ENCODE assay signal across 23 mouse cellular contexts in genomic region chr1:54855970-54856369, GRCm38 (mm10).
"Had no signal": no experiment of that assay in that cellular context is flagged by ENCODE, and none has a peak within 500 bp of the region (broad histone marks: within the 10 kb centered on the region; RNA-seq: fewer than 3 reads in every experiment).

No protein-coding gene starts in this region.

- H3K9me3 ChIP-seq: heart, embryonic 13.5 days; heart, embryonic 15.5 days; hindbrain, embryonic 13.5 days; hindbrain, embryonic 15.5 days; intestine, embryonic 15.5 days; limb, embryonic 10.5 days; limb, embryonic 12.5 days had no signal

- ATAC-seq: hindbrain, postnatal 0 days; intestine, embryonic 15.5 days; intestine, postnatal 0 days had no signal

- H3K36me3 ChIP-seq: heart, embryonic 13.5 days; heart, embryonic 15.5 days; hindbrain, embryonic 13.5 days; hindbrain, embryonic 15.5 days; intestine, embryonic 15.5 days; limb, embryonic 10.5 days; limb, embryonic 12.5 days had no signal

- H3K4me2 ChIP-seq: heart, embryonic 11.5 days; heart, embryonic 13.5 days; heart, embryonic 15.5 days; hindbrain, embryonic 13.5 days; hindbrain, embryonic 15.5 days; intestine, embryonic 15.5 days; limb, embryonic 12.5 days had no signal

- H3K27me3 ChIP-seq: heart, embryonic 13.5 days; heart, embryonic 15.5 days; hindbrain, embryonic 13.5 days; hindbrain, embryonic 15.5 days; intestine, embryonic 15.5 days; limb, embryonic 12.5 days had no signal

- DNase-seq: gastrocnemius, postnatal 14 days; gastrocnemius, postnatal 36 days; heart, adult 11 months; heart, adult 2 months; heart, postnatal 14 days; heart, postnatal 36 days; kidney, adult 18-20 months; kidney, adult 8-10 months; kidney, postnatal 10 days; kidney, postnatal 25 days; kidney, postnatal 4 days had no signal

- H3K27ac ChIP-seq: heart, adult 2 months; heart, embryonic 13.5 days; heart, embryonic 15.5 days; hindbrain, embryonic 13.5 days; hindbrain, embryonic 15.5 days; hindbrain, postnatal 0 days; intestine, embryonic 15.5 days; layer of hippocampus, adult 2 months; left cerebral cortex, adult 2 months; limb, embryonic 10.5 days; limb, embryonic 12.5 days had no signal

- H3K9ac ChIP-seq: heart, embryonic 13.5 days; heart, embryonic 15.5 days; hindbrain, embryonic 13.5 days; hindbrain, embryonic 15.5 days; intestine, embryonic 15.5 days; limb, embryonic 12.5 days had no signal

- H3K4me3 ChIP-seq: heart, adult 2 months; heart, embryonic 13.5 days; heart, embryonic 15.5 days; hindbrain, embryonic 13.5 days; hindbrain, embryonic 15.5 days; intestine, embryonic 15.5 days; layer of hippocampus, adult 2 months; left cerebral cortex, adult 2 months; limb, embryonic 10.5 days; limb, embryonic 12.5 days had no signal
